Mouse (Mus musculus) C2C12 (cell line): ENCODE measurements at regions not wholly inside any gene's neighbourhood (a gene's known extent, or its start where the extent isn't known, plus 50 kb on each side); places are given as distances from the start of the nearest gene placed in this dataset.
A peak's percentile ranks its signal among the peaks of the same experiment; 100 is the strongest.

Experiments
- H3K27me3 ChIP-seq: one replicate; pipeline ENCODE4 v1.6.1; 2011; ENCODE audit not compliant: control insufficient read depth, insufficient read depth, insufficient read length
- H3K36me3 ChIP-seq: one replicate; pipeline ENCODE4 v1.6.1; 2011; ENCODE audit not compliant: control insufficient read depth, insufficient read depth
- H3K4me3 ChIP-seq: one replicate; pipeline ENCODE4 v1.5.1; 2011; ENCODE audit warnings: mild to moderate bottlenecking, control low read depth; ENCODE audit not compliant: poor library complexity, insufficient read depth, severe bottlenecking
- H3K79me2 ChIP-seq: one replicate; pipeline ENCODE4 v1.6.1; 2011; ENCODE audit not compliant: control insufficient read depth, insufficient read depth
- H3K79me3 ChIP-seq: one replicate; pipeline ENCODE4 v1.6.1; 2011; ENCODE audit warnings: low read depth, control low read depth
- H3ac ChIP-seq: one replicate; pipeline ENCODE3; 2011; ENCODE audit warnings: low read depth; ENCODE audit not compliant: control insufficient read depth, insufficient read length
- CEBPB ChIP-seq: IDR thresholded peaks from one replicate; pipeline ENCODE4 v1.6.1; 2011; ENCODE audit warnings: low read depth, mild to moderate bottlenecking, control low read depth, moderate library complexity
- CTCF ChIP-seq: IDR thresholded peaks from one replicate; pipeline ENCODE4 v1.5.1; 2011; ENCODE audit not compliant: control insufficient read depth, insufficient read depth, insufficient read length
- FOSL1 ChIP-seq: IDR thresholded peaks from one replicate; pipeline ENCODE4 v1.8.0; 2011; ENCODE audit warnings: mild to moderate bottlenecking, low read length; ENCODE audit not compliant: poor library complexity, insufficient read depth, severe bottlenecking
- MAX ChIP-seq: IDR thresholded peaks from one replicate; pipeline ENCODE4 v1.6.1; 2011; ENCODE audit warnings: mild to moderate bottlenecking, control low read depth
- MYOD1 ChIP-seq: IDR thresholded peaks from one replicate; pipeline ENCODE4 v1.6.1; 2011; ENCODE audit warnings: low read depth; ENCODE audit not compliant: control insufficient read depth, insufficient read length
- MYOG ChIP-seq: IDR thresholded peaks from one replicate; pipeline ENCODE4 v1.6.1; 2011; ENCODE audit not compliant: control insufficient read depth, insufficient read length; ENCODE audit errors: extremely low read depth
- USF1 ChIP-seq: IDR thresholded peaks from one replicate; pipeline ENCODE4 v1.6.1; 2011; ENCODE audit warnings: low read depth, mild to moderate bottlenecking, control low read depth, moderate library complexity

GRCm38 (mm10) chr1:193590301-193590829, 220.3 kb upstream of the Camk1g start:
- no peak overlapping the region for H3ac ChIP-seq
- no peaks in the 10 kb centered on the region for H3K36me3 ChIP-seq
- no peak overlapping the region for H3K4me3 ChIP-seq
- no peaks in the 10 kb centered on the region for H3K27me3 ChIP-seq
- no peaks in the 10 kb centered on the region for H3K79me2 ChIP-seq
- no peaks in the 10 kb centered on the region for H3K79me3 ChIP-seq
- no peak for TF ChIP-seq MAX
- no peak for TF ChIP-seq CTCF
- no peak for TF ChIP-seq FOSL1
- TF ChIP-seq MYOG = no peak
- TF ChIP-seq USF1 = no peak
- no peak for TF ChIP-seq MYOD1
- no peak for TF ChIP-seq CEBPB

- Histone ChIP-seq H3K79me2 (no peaks in the 10 kb centered on the region), H3K79me3 (no peaks in the 10 kb centered on the region), H3K27me3 (no peaks in the 10 kb centered on the region), H3ac (no peak overlapping the region), H3K36me3 (no peaks in the 10 kb centered on the region), H3K4me3 (no peak overlapping the region)
- TF ChIP-seq USF1 (no peak), FOSL1 (no peak), MAX (no peak), CEBPB (no peak), MYOG (no peak), MYOD1 (no peak), CTCF (peak; percentile 61)
Observed at GRCm38 (mm10) chr1:193588477-193589464, 218.7 kb upstream of the Camk1g start.

- Histone ChIP-seq H3K79me3 (no peaks in the 10 kb centered on the region), H3ac (no peak overlapping the region), H3K4me3 (no peak overlapping the region), H3K27me3 (no peaks in the 10 kb centered on the region), H3K79me2 (no peaks in the 10 kb centered on the region), H3K36me3 (no peaks in the 10 kb centered on the region)
- TF ChIP-seq CTCF (no peak), MYOG (no peak), USF1 (no peak), MAX (no peak), FOSL1 (no peak), MYOD1 (no peak), CEBPB (no peak)
Observed at GRCm38 (mm10) chr1:193587317-193587716, 217.2 kb upstream of the Camk1g start.

- no peak overlapping the region for H3K4me3 ChIP-seq
- H3K27me3 ChIP-seq = no peaks in the 10 kb centered on the region
- TF ChIP-seq MYOG (no peak), USF1 (no peak), MYOD1 (no peak), MAX (no peak), CEBPB (no peak), CTCF (no peak), FOSL1 (no peak)
- no peaks in the 10 kb centered on the region for H3K36me3 ChIP-seq
- H3ac ChIP-seq = no peak overlapping the region
- no peaks in the 10 kb centered on the region for H3K79me3 ChIP-seq
- H3K79me2 ChIP-seq = no peaks in the 10 kb centered on the region
Observed at GRCm38 (mm10) chr1:193586896-193587295, 216.8 kb upstream of the Camk1g start.

GRCm38 (mm10) chr1:193583791-193584190, 213.7 kb upstream of the Camk1g start:
- TF ChIP-seq MYOD1 (no peak), MAX (no peak), MYOG (no peak), FOSL1 (no peak), CEBPB (no peak), USF1 (no peak), CTCF (no peak)

More at GRCm38 (mm10) chr1:193583791-193584190, 213.7 kb upstream of the Camk1g start:
- H3K27me3 ChIP-seq = no peaks in the 10 kb centered on the region
- H3ac ChIP-seq = no peak overlapping the region
- no peaks in the 10 kb centered on the region for H3K36me3 ChIP-seq
- no peaks in the 10 kb centered on the region for H3K79me3 ChIP-seq
- no peak overlapping the region for H3K4me3 ChIP-seq
- no peaks in the 10 kb centered on the region for H3K79me2 ChIP-seq
